Mouse (Mus musculus) midbrain, postnatal 0 days (tissue): ENCODE measurements around the gene Cep131. TPM values are rescaled to one million over a fixed set of nuclear protein-coding genes. Genes with fewer than 3 reads are reported as not detected.

Experiments used
- ATAC-seq: fragments of 200-750 bp; cut with Nextera tagmentation; 2 replicates; pipeline ENCODE4 v1.8.0; 2017; ENCODE audit warnings: moderate number of reproducible peaks, mild to moderate bottlenecking, moderate TSS enrichment, moderate library complexity; ENCODE audit not compliant: low FRiP score
- DNase-seq: peaks from one replicate; pipeline ENCODE4 v3.0.0-alpha.2; 2015; ENCODE audit warnings: low spot score
- H3K27ac ChIP-seq: fragments of 300-500 bp; sonication (generic); 2 replicates; pipeline ENCODE4 v1.5.1; 2014; ENCODE audit warnings: low read depth, mild to moderate bottlenecking, low read length, mixed read lengths
- H3K27me3 ChIP-seq: fragments of 300-500 bp; sonication (generic); 2 replicates; pipeline ENCODE4 v1.6.1; 2014; ENCODE audit warnings: low read length, control low read depth, mixed read lengths; ENCODE audit not compliant: insufficient read depth
- H3K36me3 ChIP-seq: fragments of 300-500 bp; sonication (generic); 2 replicates; pipeline ENCODE4 v1.6.1; 2014; ENCODE audit warnings: low read length, control low read depth, mixed read lengths; ENCODE audit not compliant: insufficient read depth
- H3K4me1 ChIP-seq: fragments of 300-500 bp; sonication (generic); 2 replicates; pipeline ENCODE4 v1.6.1; 2014; ENCODE audit warnings: mild to moderate bottlenecking, control low read depth, antibody characterized with exemption, low read length, mixed read lengths; ENCODE audit not compliant: insufficient read depth
- H3K4me2 ChIP-seq: fragments of 300-500 bp; sonication (generic); 2 replicates; pipeline ENCODE4 v1.6.1; 2014; ENCODE audit warnings: low read depth, mild to moderate bottlenecking, low read length, mixed read lengths; ENCODE audit not compliant: poor library complexity, severe bottlenecking
- H3K4me3 ChIP-seq: fragments of 300-500 bp; sonication (generic); 2 replicates; pipeline ENCODE4 v1.5.1; 2014; ENCODE audit warnings: low read depth, mild to moderate bottlenecking, low read length, moderate library complexity
- H3K9ac ChIP-seq: fragments of 300-500 bp; sonication (generic); replicated peaks from 2 replicates; pipeline ENCODE4 v1.6.1; 2014; ENCODE audit warnings: mild to moderate bottlenecking, low read length, moderate library complexity, mixed read lengths; ENCODE audit not compliant: poor library complexity, severe bottlenecking
- H3K9me3 ChIP-seq: fragments of 300-500 bp; sonication (generic); 2 replicates; pipeline ENCODE4 v1.6.1; 2016; ENCODE audit warnings: low read length, control low read depth
- CTCF ChIP-seq: IDR thresholded peaks from 2 replicates; pipeline ENCODE4 v1.5.1; 2016; ENCODE audit warnings: antibody characterized with exemption, mild to moderate bottlenecking
- WGBS: fragments of 180-500 bp; shearing (Covaris S2); extraction: QIAGEN DNeasy Blood & Tissue Kit; methylation state at CpG from one replicate; pipeline ENCODE4 v1.1.7; 2014; 5-methylcytosine and 5-hydroxymethylcytosine counted together
- polyA plus RNA-seq: library from polyadenylated mRNA; unstranded; fragments of >200 nt; fragmentation: Nextera tagmentation; extraction: Ambion mirVana; gene quantifications from 2 replicates; pipeline ENCODE4 v1.2.1, GENCODE M21; 2015
- total RNA-seq: library from RNA; depleted of rRNA; stranded (reverse); fragments of >200 nt; gene quantifications from 2 replicates; pipeline ENCODE4 v1.2.3, GENCODE M21; 2014

The Cep131 gene
- total and polyA plus RNA-seq, 2 experiments from 2014 or later: 19.0 to 27.7 TPM

- H3K9ac ChIP-seq: no peak overlapping the region
- H3K9me3 ChIP-seq: no peaks in the 10 kb centered on the region
- no peak for DNase-seq
- H3K27ac ChIP-seq: no peak overlapping the region
- no peak for ATAC-seq
- H3K4me2 ChIP-seq: no peak overlapping the region
- peaks cover 40% of the 10 kb centered on the region for H3K36me3 ChIP-seq
- H3K4me3 ChIP-seq: no peak overlapping the region
- no peaks in the 10 kb centered on the region for H3K4me1 ChIP-seq
- H3K27me3 ChIP-seq: no peaks in the 10 kb centered on the region
- TF ChIP-seq CTCF: no peak
- 86% methylated on average over 5 of the region's 5 CpGs for WGBS
Measured at GRCm38 (mm10) chr11:120063326-120063725, 23.3 kb downstream of the Cep131 start.

GRCm38 (mm10) chr11:120060634-120061033 lies 26.0 kb downstream of the Cep131 start:
- no peaks in the 10 kb centered on the region for H3K9me3 ChIP-seq
- H3K27me3 ChIP-seq: no peaks in the 10 kb centered on the region
- H3K4me2 ChIP-seq: no peak overlapping the region
- no peaks in the 10 kb centered on the region for H3K4me1 ChIP-seq
- peaks cover 19% of the 10 kb centered on the region for H3K36me3 ChIP-seq
- DNase-seq (no peak), ATAC-seq (no peak)
- 85% methylated on average over 8 of the region's 8 CpGs for WGBS
- H3K9ac ChIP-seq: no peak overlapping the region
- no peak overlapping the region for H3K27ac ChIP-seq
- no peak overlapping the region for H3K4me3 ChIP-seq
- TF ChIP-seq CTCF: no peak

DNA sequence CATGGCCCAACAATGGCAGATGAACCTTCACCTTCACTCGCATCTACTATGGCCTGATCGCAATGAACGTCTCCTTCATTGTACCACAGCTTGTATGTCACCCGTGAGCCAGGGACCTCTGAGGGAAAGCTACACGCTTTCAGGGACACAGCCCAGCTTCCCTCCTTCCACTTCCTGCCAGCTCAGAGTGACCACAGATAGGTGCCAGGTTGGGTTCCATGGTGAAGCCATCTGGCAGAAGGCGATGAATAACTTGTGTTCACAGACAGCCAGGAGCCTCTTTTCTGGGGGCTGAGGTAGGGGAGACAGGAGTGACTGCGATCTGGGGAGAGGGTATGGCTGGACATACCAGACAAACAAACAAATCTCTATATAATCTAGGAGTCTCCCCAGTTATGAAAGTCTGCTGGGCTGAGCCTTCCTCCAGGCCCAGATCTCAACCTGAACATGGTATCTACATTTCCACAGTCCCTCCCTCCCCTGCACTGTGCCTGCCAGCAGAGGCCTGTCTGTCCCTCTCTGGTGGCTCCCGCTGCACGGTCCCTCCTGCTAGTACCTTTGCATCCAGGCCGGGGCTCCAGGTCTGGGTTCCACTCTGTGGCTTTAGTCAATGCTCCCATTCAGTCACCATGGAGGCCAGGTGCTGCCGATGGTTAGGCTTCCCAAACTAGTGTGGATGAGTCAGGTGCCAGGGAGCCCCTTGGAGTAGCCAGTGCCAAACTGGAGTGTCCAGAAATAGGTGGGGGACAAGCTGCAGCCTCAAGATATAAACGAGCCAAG lies 30.5 kb downstream of the Cep131 start:
- H3K27ac ChIP-seq: no peak overlapping the region
- WGBS: 86% methylated on average over 12 of the region's 12 CpGs
- no peaks in the 10 kb centered on the region for H3K27me3 ChIP-seq
- no peak overlapping the region for H3K4me2 ChIP-seq
- 0 out of 2 replicates have a peak, but pooled peaks cover 5% of the 10 kb centered on the region for H3K4me1 ChIP-seq
- no peak overlapping the region for H3K4me3 ChIP-seq
- H3K9ac ChIP-seq: no peak overlapping the region
- ATAC-seq: no peak
- no peaks in the 10 kb centered on the region for H3K9me3 ChIP-seq
- H3K36me3 ChIP-seq: no peaks in the 10 kb centered on the region
- no peak for DNase-seq
- TF ChIP-seq CTCF: no peak

GRCm38 (mm10) chr11:120053846-120054245 lies 32.8 kb downstream of the Cep131 start:
- Histone ChIP-seq H3K36me3 (no peaks in the 10 kb centered on the region), H3K4me2 (no peak overlapping the region), H3K4me3 (no peak overlapping the region), H3K9me3 (no peaks in the 10 kb centered on the region), H3K27me3 (no peaks in the 10 kb centered on the region), H3K27ac (no peak overlapping the region), H3K9ac (no peak overlapping the region), H3K4me1 (peaks cover 7% of the 10 kb centered on the region)
- no peak for DNase-seq
- 82% methylated on average over 4 of the region's 4 CpGs for WGBS
- ATAC-seq: no peak
- TF ChIP-seq CTCF: no peak

DNA sequence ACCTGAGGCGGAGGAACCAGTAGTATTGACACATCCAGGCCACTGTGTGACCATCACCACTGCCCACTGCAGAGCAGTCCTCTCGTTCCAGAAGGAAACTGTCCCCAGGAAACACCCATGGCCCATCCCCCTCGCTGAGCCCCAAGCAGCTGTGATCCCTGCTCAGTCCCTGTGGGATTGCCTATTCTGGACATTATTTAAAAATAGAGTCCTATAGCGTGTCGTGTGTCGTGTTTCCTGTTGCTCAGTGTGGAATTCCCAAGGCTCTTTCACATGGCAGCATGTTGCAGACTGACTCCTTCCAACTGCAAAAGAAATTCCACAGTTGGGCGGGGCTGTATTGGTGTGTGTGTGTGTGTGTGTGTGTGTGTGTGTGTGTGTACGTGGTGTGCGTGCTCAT lies 34.4 kb downstream of the Cep131 start:
- Histone ChIP-seq H3K4me3 (no peak overlapping the region), H3K4me2 (no peak overlapping the region), H3K36me3 (no peaks in the 10 kb centered on the region), H3K4me1 (peaks cover 21% of the 10 kb centered on the region), H3K9ac (no peak overlapping the region), H3K9me3 (no peaks in the 10 kb centered on the region), H3K27me3 (no peaks in the 10 kb centered on the region), H3K27ac (no peak overlapping the region)
- no peak for TF ChIP-seq CTCF
- whole genome bisulfite sequencing: 76% methylated on average over 9 of the region's 9 CpGs
- no peak for ATAC-seq
- DNase-seq: no peak

DNA sequence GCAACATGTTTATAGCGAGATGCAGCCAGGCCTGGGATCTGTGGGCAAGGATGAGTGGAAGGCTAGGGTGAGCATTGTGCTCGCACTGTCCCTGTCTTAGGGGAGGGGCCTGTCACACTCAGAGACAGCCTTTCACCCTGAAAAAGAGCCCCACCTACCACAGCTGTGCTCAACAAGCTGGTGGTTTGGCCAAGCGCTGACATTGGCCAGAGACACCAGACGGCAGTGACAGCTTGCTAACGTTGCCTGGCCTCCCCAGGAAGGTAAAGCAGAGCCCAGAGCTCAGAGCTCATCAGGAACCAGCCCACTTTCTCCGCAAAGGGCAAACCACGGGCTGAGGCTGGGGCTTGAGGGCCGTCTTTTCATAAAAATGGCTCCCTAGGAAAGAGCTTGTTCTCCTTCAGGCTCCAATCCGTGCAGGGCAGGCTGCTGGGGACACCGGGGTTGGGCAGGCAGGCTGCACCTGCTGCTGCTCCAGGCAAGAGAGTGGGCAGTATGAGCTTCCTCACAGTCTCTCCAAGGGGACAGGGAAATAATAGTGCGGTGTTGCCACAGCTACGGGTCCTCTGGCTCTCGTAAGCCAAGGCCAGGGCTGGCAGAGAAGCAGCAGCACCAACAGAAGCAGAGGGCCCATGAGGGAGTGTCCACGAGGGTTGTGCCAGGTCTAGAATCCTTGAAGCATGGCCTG lies 35.4 kb downstream of the Cep131 start:
- WGBS: 40% methylated on average over 14 of the region's 14 CpGs
- DNase-seq (peak; percentile 86), ATAC-seq (peak; percentile 29; the same call in 1 of the 2 replicates)
- Histone ChIP-seq H3K27ac (peak overlapping the region; percentile 32; the same call in 1 of the 2 replicates), H3K27me3 (no peaks in the 10 kb centered on the region), H3K9ac (peak overlapping the region; percentile 29; the same call in 1 of the 2 replicates), H3K4me3 (no peak overlapping the region), H3K9me3 (no peaks in the 10 kb centered on the region), H3K4me1 (peaks cover 21% of the 10 kb centered on the region), H3K36me3 (no peaks in the 10 kb centered on the region), H3K4me2 (no peak overlapping the region)
- no peak for TF ChIP-seq CTCF
